Mouse (Mus musculus): ENCODE data around the gene Higd1c.
"Not testable (repeated sequence)": the region's sequence is repeated elsewhere in the genome, so short reads cannot be mapped to it uniquely, and the experiment has no call there.

Gene Higd1c

DNA sequence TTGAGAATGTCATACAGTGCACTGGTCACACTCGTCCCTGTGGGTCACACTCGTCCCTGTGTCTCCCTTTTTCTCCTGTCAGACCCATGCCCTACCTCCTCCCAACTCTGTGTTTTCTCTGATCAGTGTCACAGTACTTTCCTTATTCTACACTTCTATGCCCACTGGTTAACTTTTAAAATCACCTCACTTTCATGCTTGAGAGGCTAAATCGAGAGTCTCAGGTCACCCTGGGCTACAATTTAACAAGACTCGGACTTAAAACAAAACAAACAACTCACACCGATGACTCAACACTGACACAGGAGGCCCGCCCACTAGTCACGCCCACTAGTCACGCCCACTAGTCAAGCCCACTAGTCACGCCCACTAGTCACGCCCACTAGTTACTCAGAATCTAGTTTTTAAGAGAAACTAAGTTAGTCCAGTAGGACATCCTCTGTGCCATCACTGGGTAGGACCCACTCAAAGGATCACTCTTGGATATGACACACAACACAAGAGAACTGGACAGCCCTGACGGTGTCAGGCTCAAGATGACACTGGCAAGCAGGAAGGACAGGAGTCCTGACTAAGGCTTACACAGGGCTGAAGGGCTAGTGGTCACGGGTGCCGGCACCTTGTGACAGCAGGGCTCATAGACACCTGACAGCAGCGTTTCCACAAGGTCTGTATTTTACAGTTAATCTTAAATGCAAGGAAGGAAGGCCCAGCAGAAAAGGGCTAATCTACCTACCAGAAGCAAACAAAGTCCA, 46.8 kb downstream of the Higd1c start:
- peak; percentile 44 to 62 for DNase-seq (ENCODE audit: low spot score in 2 of 2)

DNA sequence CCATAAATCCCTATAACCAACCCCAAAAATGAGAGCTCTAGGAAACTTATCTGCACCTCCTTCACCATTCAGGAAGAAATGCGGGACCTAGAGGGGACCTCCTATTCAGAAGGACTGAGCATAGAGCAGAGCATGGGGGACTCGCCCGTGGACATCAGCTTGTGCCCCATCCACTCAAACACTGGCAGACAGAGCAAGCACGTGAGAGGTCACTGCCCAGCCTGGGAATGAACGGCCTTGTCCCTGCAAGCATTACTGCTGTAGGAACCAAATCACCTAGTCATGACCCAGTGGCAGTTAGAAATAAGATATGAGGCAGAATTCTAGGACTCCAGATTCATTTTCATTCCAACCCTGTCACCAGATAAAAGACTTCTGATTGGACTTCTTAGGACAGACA, 47.4 kb downstream of the Higd1c start:
- no peak for DNase-seq (ENCODE audit: low spot score in 2 of 2)

DNA sequence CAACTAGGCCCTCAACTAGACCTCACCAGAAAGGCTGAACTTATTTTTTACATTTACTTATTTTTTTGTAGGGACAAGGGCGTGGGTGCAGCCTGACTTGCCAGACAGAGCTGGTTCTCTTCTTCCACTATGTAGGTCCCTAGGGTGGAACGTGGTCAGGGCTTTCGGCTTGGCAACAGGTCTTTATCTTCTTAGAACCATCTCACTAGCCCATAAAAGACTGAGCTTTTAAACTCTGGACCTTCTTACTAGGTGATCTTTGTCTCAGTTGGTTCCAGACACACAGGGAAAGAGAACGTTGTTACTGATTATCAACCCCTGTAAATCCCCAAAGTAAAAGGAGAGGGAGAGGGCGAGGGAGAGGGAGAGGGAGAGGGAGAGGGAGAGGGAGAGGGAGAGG, 49.0 kb downstream of the Higd1c start:
- DNase-seq (ENCODE audit: low spot score in 2 of 2), result no peak

DNA sequence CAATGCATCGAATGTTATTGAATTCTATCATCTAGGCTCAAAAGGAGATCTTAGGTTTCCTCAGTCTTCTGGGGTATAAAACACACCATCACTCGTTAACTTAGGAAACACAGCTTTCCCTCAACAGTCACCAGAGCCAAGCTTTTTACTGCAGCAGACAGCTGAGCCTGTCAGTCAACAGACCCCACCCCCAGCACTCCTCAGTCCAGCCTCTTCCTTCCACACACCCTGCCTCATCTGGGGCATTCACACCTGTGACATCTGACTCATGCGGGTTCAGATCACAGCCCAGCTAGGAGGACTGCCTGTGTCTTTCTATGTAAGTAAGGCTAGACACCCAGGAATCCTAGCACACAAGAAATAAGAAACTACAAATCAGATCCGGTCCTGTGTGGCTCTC, 49.7 kb downstream of the Higd1c start:
- peak; percentile 60 to 69 for DNase-seq (ENCODE audit: low spot score in 2 of 2)

DNA sequence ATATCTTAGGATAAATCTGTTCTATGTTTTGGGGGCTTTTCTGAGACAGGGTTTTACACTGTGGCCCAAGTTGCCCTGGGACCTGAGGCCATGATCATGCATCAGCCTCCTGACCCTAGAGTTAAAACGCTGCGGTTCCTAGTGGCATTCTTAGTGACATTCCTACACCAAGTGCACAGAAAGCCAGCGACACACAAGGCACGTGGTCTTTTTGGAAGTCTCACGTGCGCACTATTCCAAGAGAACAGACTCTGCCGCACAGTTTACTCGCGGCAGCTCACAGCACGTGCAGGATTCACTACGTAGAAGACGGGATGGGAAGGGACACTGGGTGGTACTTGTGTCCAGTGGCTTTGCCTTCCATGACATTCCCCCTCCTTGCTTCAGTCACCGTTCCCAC, 50.6 kb downstream of the Higd1c start:
- DNase-seq (ENCODE audit: low spot score in 2 of 2), result no peak

DNA sequence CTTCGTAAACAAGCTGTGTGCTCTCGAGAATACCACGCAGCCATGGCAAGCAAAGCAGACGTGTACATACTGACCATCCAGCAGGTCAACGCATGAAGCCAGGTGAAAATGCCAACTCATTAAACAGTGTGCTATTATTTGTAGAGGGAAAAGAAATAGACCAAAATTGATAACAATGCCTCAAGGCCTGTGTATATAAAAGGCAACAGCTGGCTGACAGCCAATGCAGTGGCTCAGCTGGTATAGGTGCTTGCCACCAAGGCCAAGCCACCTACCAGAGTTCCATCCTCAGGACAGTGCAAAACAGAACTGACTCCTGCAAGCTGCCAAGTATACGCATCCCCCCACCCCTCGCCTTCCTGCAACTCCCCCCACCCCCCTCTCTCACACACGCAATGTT, 51.3 kb downstream of the Higd1c start:
- no peak for DNase-seq (ENCODE audit: low spot score in 2 of 2)

DNA sequence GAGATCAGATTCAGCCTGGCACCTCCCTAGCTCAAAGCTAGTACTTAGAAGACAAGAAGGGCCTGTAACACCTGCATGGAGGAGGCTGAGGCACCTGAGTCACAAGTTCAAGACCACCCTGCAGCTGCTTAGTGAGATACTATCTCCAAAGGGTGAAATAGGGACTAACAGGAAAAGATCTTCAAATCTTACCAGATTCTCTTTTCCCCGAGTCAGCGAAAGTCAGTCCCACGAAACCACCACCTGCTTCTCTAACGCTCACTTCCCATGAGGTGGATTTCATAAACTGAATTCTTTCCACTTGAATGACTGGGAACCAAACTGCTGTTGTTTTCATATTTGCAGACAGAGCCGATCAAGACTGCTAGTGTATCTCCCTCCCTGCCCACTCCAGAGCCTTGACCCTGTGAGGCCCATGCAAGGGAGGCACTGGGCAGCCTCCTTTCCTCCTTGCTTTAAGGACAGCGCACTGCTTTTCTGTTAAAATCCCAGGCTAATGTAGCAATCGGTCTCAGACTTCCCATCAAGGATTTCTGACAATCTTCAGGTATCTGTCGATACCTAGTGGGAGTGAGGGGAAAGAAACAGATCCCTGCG, 53.6 kb downstream of the Higd1c start:
- no peak for DNase-seq (ENCODE audit: low spot score in 2 of 2)

DNA sequence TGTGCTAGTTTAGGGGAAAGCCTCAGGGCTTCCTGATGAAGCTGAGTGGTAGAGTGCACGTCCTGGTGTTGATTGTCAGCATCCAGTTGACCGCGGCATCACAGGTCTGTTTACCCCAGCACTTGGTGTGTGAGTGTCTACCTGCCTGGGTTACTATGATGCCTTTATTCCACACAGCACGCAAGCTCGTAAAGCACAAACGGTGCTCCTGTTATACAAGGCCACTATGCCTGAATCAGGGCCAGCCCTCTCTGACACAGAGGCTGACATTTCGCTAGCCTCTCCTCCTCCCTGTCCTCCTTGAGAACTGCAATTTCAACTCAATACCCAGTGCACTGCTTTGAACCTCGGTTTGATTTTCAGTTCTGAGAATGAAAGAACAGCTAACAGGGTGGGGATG, 55.0 kb downstream of the Higd1c start:
- no peak for DNase-seq (ENCODE audit: low spot score in 2 of 2)

DNA sequence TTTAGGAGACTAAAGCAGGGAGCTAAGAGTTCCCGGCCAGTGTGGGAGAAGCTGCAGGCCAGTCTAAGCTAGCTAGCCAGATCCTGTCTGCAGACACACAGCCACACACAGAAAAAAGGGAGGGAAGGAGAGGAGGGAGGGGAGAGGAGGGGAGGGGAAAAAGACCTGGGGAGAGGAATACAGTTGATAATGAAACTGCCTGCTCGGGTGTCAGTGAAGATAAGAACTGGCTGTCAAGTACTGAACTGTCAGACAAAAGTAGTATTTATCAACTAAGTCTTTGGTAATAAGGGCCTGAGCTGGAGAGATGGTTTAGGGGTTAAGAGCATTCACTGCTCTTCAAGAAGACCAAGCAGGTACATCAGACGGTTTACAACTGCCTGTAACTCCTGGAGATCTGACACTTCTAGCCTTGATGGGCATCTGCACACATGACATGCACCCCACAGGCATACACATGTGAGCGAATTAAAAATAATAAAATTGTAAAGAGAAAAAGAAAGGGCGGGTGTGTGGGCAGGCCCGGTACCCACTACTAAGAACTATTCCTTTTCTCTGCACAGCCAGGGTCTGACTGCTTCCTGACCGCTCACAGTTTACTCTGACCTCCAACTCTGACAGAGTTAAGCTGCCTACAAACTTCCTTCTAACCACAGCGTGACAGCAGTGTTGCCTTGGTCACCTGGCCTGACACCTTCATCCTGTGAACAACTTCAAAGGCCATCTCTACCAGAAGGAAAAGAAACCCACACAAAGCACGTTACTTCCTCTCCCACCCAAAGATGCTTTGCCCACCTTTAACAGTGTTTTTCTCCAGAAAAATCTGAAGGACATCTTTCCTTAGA, 55.8 kb downstream of the Higd1c start:
- peak; percentile 31 to 53 for DNase-seq (ENCODE audit: low spot score in 2 of 2)

DNA sequence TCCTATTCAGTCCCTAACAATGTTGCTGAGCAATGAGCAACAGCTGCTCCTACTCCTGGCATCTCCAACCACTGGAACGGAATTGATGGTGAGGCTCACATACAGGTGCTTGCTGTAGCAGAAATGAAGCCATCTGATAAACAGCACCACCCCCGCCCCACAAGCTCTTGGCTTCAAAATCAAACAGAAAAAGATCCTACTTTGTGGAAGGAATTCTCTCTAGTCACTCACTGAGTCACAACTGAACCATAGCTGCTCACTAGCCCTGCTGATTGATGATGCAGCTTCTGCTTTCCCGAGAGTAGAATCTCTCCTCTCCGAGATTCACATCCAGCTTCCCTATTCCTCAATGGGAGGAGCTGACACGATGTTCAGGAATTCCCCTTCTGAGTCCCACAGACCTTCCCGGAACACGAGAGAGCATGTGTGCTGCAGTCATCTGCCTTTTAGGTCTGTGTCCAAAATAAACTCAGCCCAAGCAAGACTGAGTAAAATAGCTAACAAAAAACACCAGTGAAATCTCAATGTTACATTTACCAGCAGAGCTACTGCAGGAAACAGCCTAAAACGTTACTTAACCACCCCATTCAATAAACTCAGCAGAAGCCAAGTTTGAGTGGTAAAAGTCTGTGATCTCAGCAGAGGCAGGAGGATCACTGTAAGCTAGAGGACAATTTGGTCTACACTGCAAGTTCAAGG, 56.9 kb downstream of the Higd1c start:
- DNase-seq (ENCODE audit: low spot score in 2 of 2), result no peak

DNA sequence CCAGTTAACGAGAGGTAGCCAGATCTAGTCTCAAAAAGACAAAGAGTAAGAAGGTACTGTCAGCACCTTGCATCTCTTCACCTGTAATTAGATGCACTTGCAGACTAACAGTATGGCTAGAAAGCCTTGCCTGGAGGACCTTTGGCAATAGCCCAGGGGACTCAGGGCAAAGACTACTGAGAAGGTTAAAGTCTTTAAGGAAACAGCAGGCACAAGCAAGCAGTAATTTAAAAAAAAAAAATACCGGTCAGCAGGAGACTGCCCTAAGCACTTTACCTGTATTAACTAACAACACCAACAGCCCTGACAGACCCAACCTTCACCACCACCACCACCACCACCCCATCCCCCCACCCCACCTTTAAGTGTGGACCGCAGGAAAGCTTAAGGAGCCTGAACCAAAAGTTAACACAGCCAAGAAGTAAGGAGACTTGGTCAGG, 57.4 kb downstream of the Higd1c start, which contains the start of gene Gm5475:
Gene Gm5475 (plus strand): TSS at position 390 of the 440 bp plus-strand sequence.
- not testable (repeated sequence) for DNase-seq (ENCODE audit: low spot score in 2 of 2)

DNA sequence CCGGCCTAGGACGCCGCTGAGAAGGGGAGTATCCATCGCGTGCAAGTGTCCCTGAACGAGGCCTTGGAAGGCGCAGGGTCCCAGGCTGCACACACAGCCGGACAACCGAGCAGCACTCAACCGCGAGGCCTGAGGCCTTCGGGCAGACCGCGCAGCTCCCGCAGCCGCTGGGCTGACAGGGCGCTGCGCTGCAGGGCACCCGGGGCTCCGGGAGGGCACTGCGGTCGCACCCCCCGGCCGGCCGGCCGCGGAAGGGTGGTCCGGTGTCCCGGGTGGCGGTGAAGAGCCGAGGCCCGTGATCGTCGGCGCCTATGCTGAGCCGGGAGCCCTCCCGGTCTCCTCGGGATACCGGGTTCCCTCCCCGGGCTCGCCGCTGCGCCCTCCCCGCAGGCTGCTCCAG, 58.1 kb downstream of the Higd1c start:
- no peak for DNase-seq (ENCODE audit: low spot score in 2 of 2)

DNA sequence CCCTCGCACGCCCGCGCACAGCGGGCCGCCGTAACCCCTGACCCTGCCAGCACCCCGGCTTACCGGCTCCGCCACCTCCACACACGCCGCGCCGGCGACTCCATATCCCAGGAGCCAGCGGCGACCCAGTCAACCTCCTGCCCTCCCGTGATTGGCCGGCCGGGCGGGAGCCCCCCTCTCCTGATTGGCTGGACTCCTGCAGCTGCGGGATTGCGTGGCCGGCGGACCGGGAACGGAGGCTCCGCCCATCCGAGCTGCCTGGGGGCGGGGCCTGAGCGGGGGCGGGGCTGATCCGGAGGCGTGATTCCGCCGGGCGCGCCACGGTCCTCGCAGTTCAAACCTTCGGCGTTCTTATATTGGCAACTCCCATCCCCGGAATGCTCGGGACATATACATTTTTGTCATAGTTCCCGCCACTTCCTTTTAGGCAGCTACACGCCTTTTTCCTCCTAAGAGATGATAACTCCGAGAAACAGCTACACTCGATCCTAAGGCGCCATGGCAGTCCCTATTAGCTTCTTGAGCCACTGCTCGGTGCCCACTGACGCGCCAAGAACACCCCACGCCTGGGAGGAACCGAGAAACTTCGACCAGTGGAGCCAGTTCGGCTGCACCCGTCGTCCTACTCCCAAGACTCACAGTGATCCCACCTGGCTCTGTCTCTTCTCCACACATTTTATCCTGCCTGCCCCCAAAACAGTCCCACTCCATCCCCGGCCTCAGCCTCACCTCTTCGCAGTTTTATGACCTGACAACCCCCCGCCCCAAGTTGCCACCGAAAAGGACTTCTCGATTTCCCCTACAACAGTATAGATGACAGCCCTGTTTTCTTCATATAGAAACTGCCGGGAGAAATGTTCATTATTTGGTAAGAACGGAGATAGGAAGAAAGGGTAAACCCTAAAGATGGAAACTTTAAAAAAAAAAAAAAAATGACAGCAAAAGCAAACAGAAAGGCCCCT, 58.8 kb downstream of the Higd1c start:
- DNase-seq (ENCODE audit: low spot score in 2 of 2), result peak; percentile 82 to 87

DNA sequence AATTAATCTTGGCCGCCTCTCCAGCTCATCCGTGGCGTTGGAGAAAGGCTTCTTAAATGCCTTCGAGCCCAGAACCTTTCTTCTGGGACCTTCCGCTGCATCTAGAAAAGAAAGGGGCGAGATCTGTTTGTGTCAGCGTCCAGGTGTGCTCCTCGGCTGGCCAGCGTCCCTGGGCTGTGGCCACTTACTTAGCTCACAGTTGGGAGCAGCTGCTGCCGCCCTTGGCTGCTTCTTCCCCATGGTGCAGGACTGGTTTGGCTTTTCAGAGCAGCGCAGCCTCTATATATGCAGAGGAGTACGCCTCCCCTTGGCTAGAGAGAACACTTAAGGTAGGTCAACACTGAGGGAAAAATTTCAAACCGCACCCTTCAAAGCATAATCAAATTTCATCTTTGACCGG, 59.6 kb downstream of the Higd1c start:
- DNase-seq (ENCODE audit: low spot score in 2 of 2), result no peak

DNA sequence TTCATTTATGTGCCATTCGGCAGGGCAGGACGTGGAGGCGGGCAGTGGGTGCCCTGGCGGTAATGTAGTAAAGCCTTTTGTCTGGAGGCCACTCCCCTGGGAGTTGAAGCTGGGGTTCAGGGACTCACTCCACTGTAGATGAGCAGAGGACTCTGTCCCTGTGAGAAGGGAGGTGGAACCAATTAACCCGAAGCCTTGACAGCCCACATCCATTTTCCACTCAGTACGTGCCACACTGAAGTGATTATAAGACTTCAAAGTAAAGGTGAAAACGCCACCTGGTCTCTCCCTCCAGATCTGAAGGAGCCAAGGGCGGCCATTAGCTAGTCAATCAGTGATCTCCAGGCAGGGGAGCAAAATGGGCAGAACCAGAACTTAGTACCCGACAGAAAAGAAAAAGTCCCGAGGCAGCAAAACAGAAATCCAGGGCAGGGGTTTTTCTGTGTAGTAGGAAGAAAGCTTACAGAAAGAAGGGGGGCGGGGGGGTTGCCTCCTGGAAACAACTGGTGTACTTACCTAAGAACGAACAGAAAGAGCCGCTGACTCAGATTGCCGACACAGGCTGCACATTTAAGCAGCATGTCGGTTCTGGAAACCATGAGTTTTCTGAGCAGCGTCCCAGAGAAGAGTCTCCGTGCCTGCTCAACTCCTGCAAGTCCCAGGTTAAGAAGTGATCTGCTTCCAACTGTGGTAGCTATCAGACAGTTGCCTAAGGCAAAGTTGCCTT, 60.2 kb downstream of the Higd1c start, which contains the start of gene Slc11a2:
Gene Slc11a2 (minus strand): TSS at position 677 of the 727 bp plus-strand sequence.
- no peak for DNase-seq (ENCODE audit: low spot score in 2 of 2)

DNA sequence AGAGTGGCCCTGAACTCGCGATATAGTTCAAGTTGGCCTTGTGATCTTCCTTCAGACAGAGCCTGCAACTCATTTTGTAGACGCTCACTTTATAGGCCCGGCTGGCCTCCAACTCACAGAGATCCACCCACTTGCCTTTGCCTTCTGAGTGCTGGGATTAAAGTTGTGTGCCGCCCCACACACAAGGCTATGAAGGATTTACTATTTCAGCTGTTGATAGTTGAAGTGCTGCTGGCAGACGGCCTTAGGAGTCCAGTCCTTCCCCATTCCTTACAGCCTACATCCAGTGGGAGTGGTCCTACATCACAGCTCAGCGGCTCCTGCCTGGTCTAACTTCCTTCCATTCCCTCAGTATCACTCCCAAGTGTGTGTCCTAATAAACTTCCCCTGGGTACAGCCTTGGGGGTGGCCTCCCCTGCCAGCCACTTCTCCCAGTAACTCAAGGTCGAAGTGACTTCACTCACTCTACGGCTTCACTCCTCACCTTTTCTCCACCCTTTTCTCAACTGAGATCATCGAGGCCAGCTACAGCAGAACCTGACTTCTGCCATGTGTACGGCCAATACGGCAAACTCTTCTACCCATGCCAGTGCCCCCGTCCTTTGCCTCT, 64.1 kb downstream of the Higd1c start:
- DNase-seq (ENCODE audit: low spot score in 2 of 2), result no peak

DNA sequence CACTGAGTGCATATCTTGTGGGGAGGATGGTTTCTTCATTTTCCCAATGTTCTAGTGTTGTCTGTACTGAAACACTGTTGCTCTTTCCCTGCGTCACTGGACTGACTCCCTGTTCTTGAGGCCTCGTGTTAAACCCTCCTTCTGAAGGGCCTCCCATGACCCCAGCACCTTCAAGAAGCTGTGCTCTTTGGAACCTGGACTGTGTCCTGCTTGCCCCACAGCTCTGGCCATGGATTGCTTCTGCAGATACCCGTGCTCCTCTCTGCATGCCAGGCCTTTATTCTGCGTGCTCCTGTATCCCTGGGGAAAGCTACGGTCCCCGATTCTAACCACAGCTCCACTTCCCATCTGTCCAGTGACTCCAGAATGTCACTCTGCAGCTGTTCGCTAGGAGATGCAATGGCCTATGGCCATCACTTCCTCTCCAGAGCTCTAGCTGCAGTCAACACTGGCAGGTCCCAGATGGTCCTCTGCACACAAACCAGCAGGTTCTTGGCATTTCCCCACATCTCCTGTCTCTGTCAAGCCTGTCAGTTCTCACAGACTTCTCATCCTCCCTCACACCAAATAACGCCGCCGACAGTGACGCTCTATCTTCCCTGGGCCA, 65.7 kb downstream of the Higd1c start:
- no peak for DNase-seq (ENCODE audit: low spot score in 2 of 2)

DNA sequence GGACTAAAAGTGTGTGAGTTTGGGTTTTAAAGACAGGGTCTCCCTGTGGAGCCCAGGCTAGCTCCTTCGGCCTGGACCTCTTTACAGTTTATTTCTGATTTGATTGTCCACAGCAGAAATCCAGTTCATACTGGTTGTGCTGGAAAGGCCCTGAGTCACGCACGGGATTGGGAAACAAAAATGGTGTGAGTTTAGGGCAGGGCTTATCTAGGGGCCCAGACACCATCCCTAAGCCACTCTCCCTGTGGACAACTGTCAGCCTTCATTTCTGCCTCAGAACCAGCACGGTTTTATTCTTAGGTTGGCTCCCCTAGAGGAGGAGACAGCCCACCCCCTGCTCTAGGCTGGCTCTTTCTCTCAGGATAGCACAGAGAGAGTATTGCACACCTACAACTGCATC, 68.9 kb downstream of the Higd1c start:
- DNase-seq (ENCODE audit: low spot score in 2 of 2), result no peak

Data from natural killer cell, adult 2 months (primary cell).